Mouse (Mus musculus): Measurements from ENCODE around the gene Pcbp4.

DNA sequence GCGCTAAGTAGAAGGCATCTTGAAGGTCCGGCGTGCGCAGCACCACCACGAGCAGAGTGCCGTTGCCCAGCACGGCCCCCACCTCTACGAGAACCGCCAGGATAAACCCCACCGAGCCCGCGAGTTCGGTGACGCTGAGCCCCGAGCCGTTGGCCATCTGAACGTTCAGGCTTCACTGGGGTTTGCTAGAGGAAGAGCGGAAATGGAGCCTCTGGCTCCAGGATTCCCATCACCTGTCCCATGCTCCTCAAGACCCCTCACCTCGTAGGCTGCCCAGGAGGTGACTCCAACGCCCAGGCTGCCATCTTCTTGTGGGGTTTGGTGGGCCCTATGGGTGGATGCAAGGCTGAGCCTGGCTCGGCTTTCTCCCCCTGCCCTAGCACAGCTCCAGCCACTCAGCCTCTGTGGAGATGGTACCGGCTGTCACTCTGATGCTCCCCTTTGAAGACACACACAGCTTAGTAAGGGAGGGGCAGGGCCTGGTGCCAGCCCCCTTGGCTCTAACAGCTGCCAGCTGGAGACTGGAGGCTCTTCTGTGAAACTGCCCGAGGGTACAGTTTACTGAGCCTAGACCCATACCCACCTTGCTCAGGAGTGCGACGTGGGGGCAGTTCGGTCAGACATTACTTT lies 12.6 kb downstream of the Pcbp4 start, which contains the start of gene Gpr62:
- TF ChIP-seq CTCF (conservative IDR thresholded peaks at IDR 0.05; ENCODE audit: insufficient read depth, insufficient read length, low read depth, low read length) (no peak), POLR2A (IDR thresholded peaks at IDR 0.05; ENCODE audit: low read depth, low read length) (no peak)
